Mouse (Mus musculus): ENCODE data around the gene Qpctl. TPM values are rescaled to one million over a fixed set of nuclear protein-coding genes. Genes with fewer than 3 reads are reported as not detected.
A peak's percentile ranks its signal among the peaks of the same experiment; 100 is the strongest.
"Not testable (repeated sequence)": the region's sequence is repeated elsewhere in the genome, so short reads cannot be mapped to it uniquely, and the experiment has no call there.

The Qpctl gene
- polyA plus RNA-seq, 1 experiment from 2014 or later = 11.5 TPM

GRCm38 (mm10) chr7:19164189-19164588, 15.1 kb upstream of the Qpctl start:
- DNase-seq (ENCODE audit: low spot score) = no peak

- DNase-seq (ENCODE audit: low spot score) = no peak
These were observed 14.7 kb upstream of the Qpctl start for GRCm38 (mm10) chr7:19163752-19164151.

GRCm38 (mm10) chr7:19162928-19163327, 13.8 kb upstream of the Qpctl start:
- no peak for DNase-seq (ENCODE audit: low spot score)

- DNase-seq (ENCODE audit: low spot score) = peak; percentile 48
These were observed 11.0 kb upstream of the Qpctl start for GRCm38 (mm10) chr7:19160115-19160514.

- no peak for DNase-seq (ENCODE audit: low spot score)
These were observed 10.3 kb upstream of the Qpctl start for GRCm38 (mm10) chr7:19159411-19159810.

- DNase-seq (ENCODE audit: low spot score) = no peak
These were observed 9.5 kb upstream of the Qpctl start for GRCm38 (mm10) chr7:19158601-19159000.

- peak; percentile 93 for DNase-seq (ENCODE audit: low spot score)
These were observed 8.2 kb upstream of the Qpctl start for GRCm38 (mm10) chr7:19157160-19157800.

- peak; percentile 15 for DNase-seq (ENCODE audit: low spot score)
These were observed 6.9 kb upstream of the Qpctl start for GRCm38 (mm10) chr7:19155825-19156475.

- no peak for DNase-seq (ENCODE audit: low spot score)
These were observed 5.7 kb upstream of the Qpctl start for GRCm38 (mm10) chr7:19154796-19155195.

- not testable (repeated sequence) for DNase-seq (ENCODE audit: low spot score)
These were observed 2.0 kb upstream of the Qpctl start for GRCm38 (mm10) chr7:19151121-19151520.

- DNase-seq (ENCODE audit: low spot score) = peak; percentile 97
These were observed 535 bp upstream of the Qpctl start, which contains the start of gene Snrpd2 for GRCm38 (mm10) chr7:19149626-19150025. TSS of gene Snrpd2 (plus strand) at chr7:19149722.

- DNase-seq (ENCODE audit: low spot score) = no peak
These were observed 764 bp downstream of the Qpctl start for GRCm38 (mm10) chr7:19148180-19148874.

GRCm38 (mm10) chr7:19147497-19148045, 1.5 kb downstream of the Qpctl start:
- DNase-seq (ENCODE audit: low spot score) = no peak

GRCm38 (mm10) chr7:19146793-19147192, 2.3 kb downstream of the Qpctl start:
- no peak for DNase-seq (ENCODE audit: low spot score)

- DNase-seq (ENCODE audit: low spot score) = peak; percentile 65
These were observed 11.7 kb downstream of the Qpctl start for GRCm38 (mm10) chr7:19137380-19137779.

GRCm38 (mm10) chr7:19136673-19137334, 12.3 kb downstream of the Qpctl start:
- peak; percentile 55 for DNase-seq (ENCODE audit: low spot score)

GRCm38 (mm10) chr7:19136168-19136567, 12.9 kb downstream of the Qpctl start:
- DNase-seq (ENCODE audit: low spot score) = no peak

- DNase-seq (ENCODE audit: low spot score) = peak; percentile 94
These were observed 17.7 kb downstream of the Qpctl start for GRCm38 (mm10) chr7:19131324-19131848.

- DNase-seq (ENCODE audit: low spot score) = no peak
These were observed 18.4 kb downstream of the Qpctl start for GRCm38 (mm10) chr7:19130657-19131056.

- no peak for DNase-seq (ENCODE audit: low spot score)
These were observed 19.7 kb downstream of the Qpctl start for GRCm38 (mm10) chr7:19129396-19129795.

- DNase-seq (ENCODE audit: low spot score) = no peak
These were observed 21.3 kb downstream of the Qpctl start for GRCm38 (mm10) chr7:19127744-19128143.
